Mouse (Mus musculus) forebrain, embryonic 11.5 days (tissue): ENCODE measurements around the gene Hc. TPM values are rescaled to one million over a fixed set of nuclear protein-coding genes. Genes with fewer than 3 reads are reported as not detected.

Experiments used
- ATAC-seq: fragments of 200-750 bp; cut with Nextera tagmentation; replicated peaks from 2 replicates; pipeline ENCODE4 v1.8.0; 2017; ENCODE audit warnings: moderate TSS enrichment; ENCODE audit not compliant: low FRiP score
- DNase-seq: peaks from one replicate; pipeline ENCODE4 v3.0.0-alpha.2; 2017; ENCODE audit warnings: low spot score
- H3K27ac ChIP-seq: fragments of 300-500 bp; sonication (generic); 2 replicates; pipeline ENCODE4 v1.5.1; 2014; ENCODE audit warnings: low read depth, low read length
- H3K27me3 ChIP-seq: fragments of 300-500 bp; sonication (generic); 2 replicates; pipeline ENCODE4 v1.6.1; 2014; ENCODE audit warnings: mild to moderate bottlenecking, low read length, mixed read lengths; ENCODE audit not compliant: control insufficient read depth, insufficient read depth
- H3K36me3 ChIP-seq: fragments of 300-500 bp; sonication (generic); 2 replicates; pipeline ENCODE4 v1.6.1; 2014; ENCODE audit warnings: mild to moderate bottlenecking, low read length, moderate library complexity, mixed read lengths; ENCODE audit not compliant: control insufficient read depth, insufficient read depth
- H3K4me1 ChIP-seq: fragments of 300-500 bp; sonication (generic); replicated peaks from 2 replicates; pipeline ENCODE4 v1.6.1; 2014; ENCODE audit warnings: low read length, mixed read lengths; ENCODE audit not compliant: control insufficient read depth, insufficient read depth
- H3K4me2 ChIP-seq: fragments of 300-500 bp; sonication (generic); 2 replicates; pipeline ENCODE4 v1.6.1; 2014; ENCODE audit warnings: low read depth, mild to moderate bottlenecking, low read length, moderate library complexity, mixed read lengths; ENCODE audit not compliant: severe bottlenecking
- H3K4me3 ChIP-seq: fragments of 300-500 bp; sonication (generic); 2 replicates; pipeline ENCODE4 v1.5.1; 2014; ENCODE audit warnings: low read depth, low read length
- H3K9ac ChIP-seq: fragments of 300-500 bp; sonication (generic); 2 replicates; pipeline ENCODE4 v1.6.1; 2014; ENCODE audit warnings: low read length
- H3K9me3 ChIP-seq: fragments of 300-500 bp; sonication (generic); 2 replicates; pipeline ENCODE4 v1.6.1; 2016; ENCODE audit warnings: low read length, mixed read lengths; ENCODE audit not compliant: control insufficient read depth
- WGBS: fragments of 180-500 bp; shearing (Covaris S2); extraction: QIAGEN DNeasy Blood & Tissue Kit; methylation state at CpG from one replicate; pipeline ENCODE4 v1.1.7; 2014; 5-methylcytosine and 5-hydroxymethylcytosine counted together
- polyA plus RNA-seq: library from polyadenylated mRNA; unstranded; fragments of >200 nt; fragmentation: Nextera tagmentation; extraction: Ambion mirVana; gene quantifications from 2 replicates; pipeline ENCODE4 v1.2.1, GENCODE M21; 2014

Hc gene
- polyA plus RNA-seq, 1 experiment from 2014 or later: 0.76 TPM

DNA sequence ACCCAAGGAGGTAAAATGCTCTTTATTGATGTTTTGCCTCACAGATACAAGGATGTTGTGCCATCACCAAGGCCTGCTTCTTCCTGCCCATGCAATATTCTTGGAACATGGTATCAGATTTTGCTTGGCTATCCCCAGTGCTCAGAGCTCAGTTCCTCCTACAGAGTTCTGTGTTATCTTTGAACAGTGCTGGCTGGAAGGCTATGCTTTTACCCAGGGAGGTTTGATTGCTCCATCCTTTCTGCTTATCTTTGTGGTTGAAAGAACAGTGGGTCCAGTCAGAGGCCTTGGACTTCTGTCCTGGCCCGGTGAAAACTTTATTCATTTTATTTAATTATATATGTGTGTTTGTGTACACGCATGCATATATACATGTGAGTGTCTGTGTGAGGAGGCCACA lies 83.0 kb downstream of the Hc start:
- H3K27me3 ChIP-seq: no peaks in the 10 kb centered on the region
- no peaks in the 10 kb centered on the region for H3K4me1 ChIP-seq
- H3K4me2 ChIP-seq: no peak overlapping the region
- 96% methylated on average over 2 of the region's 2 CpGs for WGBS
- H3K36me3 ChIP-seq: no peaks in the 10 kb centered on the region
- no peak overlapping the region for H3K4me3 ChIP-seq
- no peaks in the 10 kb centered on the region for H3K9me3 ChIP-seq
- no peak overlapping the region for H3K9ac ChIP-seq
- H3K27ac ChIP-seq: no peak overlapping the region
- DNase-seq (no peak), ATAC-seq (no peak)

DNA sequence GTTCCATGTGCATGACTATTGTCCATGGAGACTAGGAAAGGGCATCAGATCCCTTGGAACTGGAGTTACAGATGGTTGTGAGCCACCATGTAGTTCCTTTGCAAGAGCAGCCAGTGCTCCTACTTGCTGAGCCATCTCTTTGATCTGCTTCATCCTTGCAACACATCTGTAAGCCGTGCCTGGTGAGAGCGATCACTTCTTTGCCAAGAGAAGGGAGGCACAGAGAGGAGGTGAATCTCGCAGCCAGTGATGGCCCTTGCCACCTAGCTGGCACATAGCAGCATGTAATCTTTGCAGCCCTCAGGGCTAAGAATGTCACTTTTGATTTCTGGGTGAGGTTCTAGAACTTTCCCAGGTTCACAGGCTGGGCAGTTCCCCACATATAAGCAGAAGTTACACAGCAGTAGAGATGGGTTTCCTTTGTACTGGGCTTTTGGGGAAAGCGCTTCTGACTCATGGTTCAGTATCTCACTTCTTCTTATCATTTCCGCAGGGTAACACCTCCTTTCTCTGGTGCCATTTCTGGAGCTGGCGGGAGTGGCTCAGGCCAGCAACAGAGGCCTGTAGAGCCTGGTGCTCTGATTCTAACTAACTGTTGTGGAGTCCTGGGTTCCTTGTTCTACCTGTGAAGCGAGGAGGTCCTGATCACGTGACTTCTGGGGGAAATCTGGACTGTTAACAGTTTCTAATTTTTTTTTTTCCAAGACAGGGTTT lies 84.1 kb downstream of the Hc start:
- no peak for ATAC-seq
- Histone ChIP-seq H3K4me1 (no peaks in the 10 kb centered on the region), H3K9ac (no peak overlapping the region), H3K27me3 (no peaks in the 10 kb centered on the region), H3K36me3 (no peaks in the 10 kb centered on the region), H3K9me3 (no peaks in the 10 kb centered on the region), H3K4me3 (no peak overlapping the region), H3K4me2 (no peak overlapping the region), H3K27ac (no peak overlapping the region)
- no peak for DNase-seq
- WGBS: 86% methylated on average over 8 of the region's 8 CpGs

DNA sequence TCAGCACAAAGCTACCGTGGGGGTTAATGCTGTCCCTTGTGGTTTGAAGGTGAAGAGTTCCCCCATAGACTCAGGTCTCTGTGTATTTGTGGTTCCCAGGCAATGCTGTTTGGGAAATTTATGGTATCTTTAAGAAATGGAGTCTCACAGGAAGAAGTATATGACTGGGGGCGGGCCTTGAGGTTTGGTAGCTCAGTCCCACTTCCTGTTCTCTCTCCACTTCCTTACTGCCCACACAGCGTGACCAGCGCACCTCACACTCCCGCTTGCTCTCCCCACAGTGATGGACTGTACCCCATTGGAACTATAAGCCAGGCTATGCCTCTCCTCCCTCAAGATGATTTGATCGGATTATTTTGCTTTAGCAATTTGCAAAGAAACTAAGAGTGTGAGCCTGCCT lies 84.8 kb downstream of the Hc start:
- Histone ChIP-seq H3K9me3 (no peaks in the 10 kb centered on the region), H3K27me3 (no peaks in the 10 kb centered on the region), H3K36me3 (no peaks in the 10 kb centered on the region), H3K27ac (no peak overlapping the region), H3K4me2 (no peak overlapping the region), H3K4me3 (no peak overlapping the region), H3K4me1 (no peaks in the 10 kb centered on the region), H3K9ac (no peak overlapping the region)
- no peak for ATAC-seq
- no peak for DNase-seq
- 95% methylated on average over 6 of the region's 6 CpGs for WGBS

DNA sequence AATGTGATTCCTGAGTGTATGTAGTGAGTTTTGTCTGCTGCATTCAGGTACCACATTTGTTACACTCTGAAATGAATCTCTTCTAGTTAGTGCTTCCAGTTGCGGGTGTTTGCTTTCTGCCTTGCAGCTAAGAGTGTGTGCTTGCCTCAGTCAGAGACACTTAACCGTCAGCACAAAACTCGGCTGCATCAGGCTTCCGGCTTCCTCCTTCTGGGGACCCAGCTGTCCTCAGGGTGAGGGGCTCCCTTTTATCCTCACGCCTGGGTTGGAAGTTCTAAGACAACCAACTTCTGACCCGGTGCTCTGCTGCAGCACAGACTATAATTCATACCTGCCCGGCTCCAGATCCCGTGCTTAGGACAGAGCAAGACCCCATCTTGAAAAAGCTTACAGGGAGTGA lies 88.2 kb downstream of the Hc start:
- Histone ChIP-seq H3K9ac (no peak overlapping the region), H3K4me3 (no peak overlapping the region), H3K4me1 (no peaks in the 10 kb centered on the region), H3K27me3 (no peaks in the 10 kb centered on the region), H3K36me3 (no peaks in the 10 kb centered on the region), H3K4me2 (no peak overlapping the region), H3K27ac (no peak overlapping the region), H3K9me3 (no peaks in the 10 kb centered on the region)
- DNase-seq: no peak
- no peak for ATAC-seq
- 89% methylated on average over 8 of the region's 8 CpGs for WGBS

DNA sequence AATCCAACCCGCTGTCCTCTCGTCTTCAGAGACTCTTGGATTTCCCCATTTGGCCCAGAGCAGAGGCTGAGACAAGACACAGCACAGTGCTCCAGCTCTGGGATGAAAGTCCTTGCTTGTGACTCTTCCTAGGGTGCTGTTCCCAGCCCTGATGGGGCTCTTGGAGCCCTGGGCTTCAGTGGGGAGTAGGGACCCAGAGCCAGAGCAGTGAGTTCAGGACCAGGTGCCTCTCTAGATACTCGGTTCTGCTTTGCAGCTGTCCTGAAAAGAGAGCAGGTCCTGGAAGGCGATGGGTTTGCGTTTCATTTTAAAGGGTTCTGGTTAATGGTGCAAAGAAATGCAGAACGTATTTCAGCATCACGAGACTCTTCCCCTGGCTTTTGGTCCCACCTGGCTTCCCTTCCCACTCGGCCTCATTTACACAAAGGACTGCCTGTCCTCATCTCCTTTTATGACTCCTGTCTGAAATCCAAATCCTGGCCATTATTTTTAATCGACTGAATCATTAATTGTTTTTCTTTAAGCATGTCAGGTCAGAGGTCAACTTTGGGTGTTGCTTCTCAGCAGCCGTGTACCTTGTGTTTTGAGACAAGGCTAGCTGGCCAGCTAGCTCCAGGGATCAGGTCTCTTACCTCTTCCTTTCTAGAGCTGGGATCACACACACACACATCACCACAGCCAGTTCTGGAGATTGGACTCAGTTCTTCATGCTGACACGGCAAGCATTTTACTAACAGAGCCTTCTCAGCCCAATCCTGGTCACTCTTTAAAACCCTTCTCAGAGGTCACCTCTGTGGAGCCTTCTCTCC lies 90.0 kb downstream of the Hc start:
- ATAC-seq (no peak), DNase-seq (no peak)
- Histone ChIP-seq H3K9me3 (no peaks in the 10 kb centered on the region), H3K27me3 (no peaks in the 10 kb centered on the region), H3K4me3 (no peak overlapping the region), H3K4me1 (no peaks in the 10 kb centered on the region), H3K36me3 (no peaks in the 10 kb centered on the region), H3K9ac (no peak overlapping the region), H3K27ac (no peak overlapping the region), H3K4me2 (no peak overlapping the region)
- WGBS: 80% methylated on average over 11 of the region's 11 CpGs

DNA sequence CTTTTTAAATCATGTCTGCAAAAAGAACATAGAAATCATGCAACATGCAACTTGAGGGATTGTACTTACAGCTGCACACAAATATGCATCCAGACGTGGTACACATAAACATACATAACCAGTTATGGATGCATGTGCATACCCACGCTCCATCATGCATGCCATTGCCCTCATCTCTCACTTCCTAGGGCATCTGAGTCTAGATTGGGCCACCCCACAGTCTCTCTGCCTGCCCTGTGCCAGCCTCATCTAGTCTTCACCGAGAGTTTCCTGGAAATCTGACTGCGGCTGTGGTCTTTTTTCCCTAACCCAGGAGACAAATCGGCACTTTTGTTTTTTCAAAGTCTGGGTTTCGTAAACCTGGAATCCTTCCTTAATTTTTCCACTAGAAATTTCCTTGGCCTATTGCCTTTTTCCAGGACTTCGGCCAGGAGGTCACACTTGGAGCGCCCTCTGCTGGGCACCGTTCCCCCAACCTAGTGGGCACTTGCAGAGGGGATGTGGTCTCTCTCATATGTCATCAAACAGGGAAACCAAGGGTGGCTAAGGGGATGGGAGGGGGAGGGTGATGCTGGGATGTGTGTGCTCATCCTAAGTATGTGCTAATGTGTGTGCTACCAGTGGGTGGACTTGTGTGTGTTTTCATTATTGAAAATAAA lies 91.0 kb downstream of the Hc start:
- 43% methylated on average over 9 of the region's 9 CpGs for WGBS
- Histone ChIP-seq H3K9ac (no peak overlapping the region), H3K9me3 (no peaks in the 10 kb centered on the region), H3K36me3 (no peaks in the 10 kb centered on the region), H3K4me3 (no peak overlapping the region), H3K27me3 (no peaks in the 10 kb centered on the region), H3K4me1 (no peaks in the 10 kb centered on the region), H3K4me2 (no peak overlapping the region), H3K27ac (no peak overlapping the region)
- DNase-seq: peak; percentile 85
- ATAC-seq: no peak

DNA sequence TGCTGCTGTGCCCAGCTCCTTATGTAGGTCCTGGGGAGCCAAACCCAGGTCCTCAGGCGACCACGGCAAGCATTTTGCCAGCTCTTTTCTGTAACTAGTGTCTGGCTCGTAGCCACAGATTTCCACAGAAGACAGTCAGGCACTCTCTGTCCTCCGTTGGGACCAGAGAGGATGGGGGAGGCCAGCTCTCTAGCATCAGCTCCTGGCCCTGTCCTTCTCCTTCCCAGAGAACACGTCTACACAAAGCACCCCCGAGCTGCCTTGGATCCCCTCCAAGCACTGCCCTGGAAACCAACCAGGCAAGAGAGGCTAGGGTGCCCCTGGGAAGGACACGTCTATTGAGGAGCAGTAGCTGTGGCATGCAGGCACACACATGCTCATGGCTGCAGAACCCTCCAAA lies 92.1 kb downstream of the Hc start:
- Histone ChIP-seq H3K4me3 (no peak overlapping the region), H3K4me2 (no peak overlapping the region), H3K27me3 (no peaks in the 10 kb centered on the region), H3K27ac (no peak overlapping the region), H3K4me1 (no peaks in the 10 kb centered on the region), H3K36me3 (no peaks in the 10 kb centered on the region), H3K9me3 (no peaks in the 10 kb centered on the region), H3K9ac (no peak overlapping the region)
- no peak for ATAC-seq
- DNase-seq: no peak
- WGBS: 80% methylated on average over 7 of the region's 7 CpGs

DNA sequence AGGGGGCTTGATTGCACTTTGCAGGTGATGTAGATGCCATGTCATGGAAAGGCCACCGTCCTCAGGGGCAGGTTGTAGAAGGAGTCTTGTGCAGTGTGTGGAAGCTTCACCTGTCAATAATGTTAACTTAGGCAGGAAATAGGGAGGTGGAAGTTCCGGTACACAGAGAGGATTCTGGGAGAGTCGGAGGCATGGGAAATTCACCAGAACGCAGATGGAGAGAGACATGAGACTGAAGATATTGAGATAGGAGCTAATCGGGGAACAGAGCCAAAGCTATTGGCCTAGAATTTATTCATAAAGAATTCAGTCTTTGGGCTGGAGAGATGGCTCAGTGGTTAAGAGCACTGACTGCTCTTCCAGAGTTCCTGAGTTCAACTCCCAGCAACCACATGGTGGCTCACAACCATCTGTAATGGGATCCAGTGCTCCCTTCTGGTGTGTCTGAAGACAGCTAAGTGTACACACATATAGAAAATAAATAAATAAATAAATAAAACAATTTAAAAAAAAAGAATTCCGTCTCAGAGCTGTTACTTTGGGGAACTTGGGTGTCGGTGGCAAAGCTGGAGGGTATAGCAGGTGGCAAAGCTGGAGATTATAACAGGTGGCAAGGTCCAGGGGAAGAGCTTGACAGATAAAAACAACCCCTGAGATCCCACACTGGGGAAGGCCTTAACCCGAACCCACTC lies 94.8 kb downstream of the Hc start:
- Histone ChIP-seq H3K27ac (no peak overlapping the region), H3K4me1 (no peaks in the 10 kb centered on the region), H3K36me3 (no peaks in the 10 kb centered on the region), H3K4me2 (no peak overlapping the region), H3K4me3 (no peak overlapping the region), H3K9ac (no peak overlapping the region), H3K27me3 (no peaks in the 10 kb centered on the region), H3K9me3 (no peaks in the 10 kb centered on the region)
- ATAC-seq: no peak
- 87% methylated on average over 8 of the region's 8 CpGs for WGBS
- no peak for DNase-seq
